Comparison of ENCODE assay signal across 23 mouse cellular contexts in the genomic region with DNA sequence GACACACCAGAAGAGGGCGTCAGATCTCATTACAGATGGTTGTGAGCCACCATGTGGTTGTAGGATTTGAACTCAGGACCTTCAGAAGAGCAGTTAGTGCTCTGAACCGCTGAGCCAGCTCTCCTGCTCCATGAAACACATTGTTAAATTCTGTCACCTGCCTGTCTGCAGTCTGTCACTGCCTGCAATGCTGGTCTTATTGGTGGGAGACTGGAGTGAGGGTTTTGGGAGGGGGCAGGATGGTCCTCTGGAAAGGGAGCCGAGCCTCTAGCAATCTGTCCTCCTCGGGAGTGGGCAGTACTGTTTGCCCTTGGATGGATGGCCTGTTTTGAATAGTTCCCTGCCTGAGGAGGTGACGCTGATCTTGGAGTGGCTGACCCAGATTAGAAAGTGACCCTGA. TPM values are rescaled to one million over a fixed set of nuclear protein-coding genes. Genes with fewer than 3 reads are reported as not detected.
DNase-seq lines count a peak whose midpoint lies in the region; ATAC-seq lines count a peak whose summit lies in the region.
"Had no signal": no experiment of that assay in that cellular context is flagged by ENCODE, and none has a peak within 500 bp of the region (broad histone marks: within the 10 kb centered on the region; RNA-seq: fewer than 3 reads in every experiment).

No protein-coding gene starts in this region.

- H3K4me3 ChIP-seq in heart, embryonic 14.5 days (ENCODE audit: control insufficient read depth in 1 of 2, insufficient read depth in 1 of 2, low read depth in 1 of 2, low read length in 2 of 2) = no peak overlapping the region
- H3K4me3 ChIP-seq: forebrain, embryonic 10.5 days; hindbrain, embryonic 10.5 days; liver, embryonic 13.5 days; stomach, embryonic 15.5 days had no signal

- H3K27me3 ChIP-seq in heart, embryonic 14.5 days (ENCODE audit: control insufficient read depth, insufficient read depth, low read length) = no peaks in the 10 kb centered on the region
- H3K27me3 ChIP-seq: liver, embryonic 13.5 days; stomach, embryonic 15.5 days had no signal

- peaks cover 25 to 48% of the 10 kb centered on the region in 2 experiments for H3K4me1 ChIP-seq in heart, embryonic 14.5 days (ENCODE audit: control insufficient read depth in 2 of 2, insufficient read depth in 2 of 2, low read length in 2 of 2)
- H3K4me1 ChIP-seq: forebrain, embryonic 10.5 days; hindbrain, embryonic 10.5 days; liver, embryonic 13.5 days; stomach, embryonic 15.5 days had no signal

- no peak for ATAC-seq in heart, embryonic 14.5 days (ENCODE audit: insufficient number of reproducible peaks, insufficient read depth, low FRiP score, low read depth)
- ATAC-seq: CD4-positive, CD25-positive, alpha-beta regulatory T cell, adult 4 months; forebrain, postnatal 0 days; intestine, postnatal 0 days had no signal

- H3K9ac ChIP-seq in heart, embryonic 14.5 days (ENCODE audit: low read length) = 0 out of 2 replicates have a peak overlapping the region, but pooled peaks have one; percentile 47
- H3K9ac ChIP-seq: forebrain, postnatal 0 days; liver, embryonic 13.5 days; stomach, embryonic 15.5 days had no signal

- peaks cover 80% of the 10 kb centered on the region for H3K36me3 ChIP-seq in heart, embryonic 14.5 days (ENCODE audit: control insufficient read depth, insufficient read depth, low read length)

- peak overlapping the region; percentile 28 to 86; a peak in 2 of 4 replicates for H3K27ac ChIP-seq in heart, embryonic 14.5 days (replicated peaks in 1 of 2; ENCODE audit: control insufficient read depth in 1 of 2, insufficient read depth in 1 of 2, low read depth in 2 of 2, low read length in 2 of 2)
- H3K27ac ChIP-seq: forebrain, embryonic 10.5 days; hindbrain, embryonic 10.5 days; liver, embryonic 13.5 days; stomach, embryonic 15.5 days had no signal

- intact Hi-C loops in heart, postnatal 36 days (cut with DNase I) = loop anchor here (5.0 kb wide), 1 partner anchor 38 kb away; the partner anchor contains the start of gene Fam78a

- H3K9me3 ChIP-seq in heart, embryonic 14.5 days (ENCODE audit: control insufficient read depth, low read length) = no peaks in the 10 kb centered on the region
- H3K9me3 ChIP-seq: forebrain, embryonic 10.5 days; hindbrain, embryonic 10.5 days; liver, embryonic 13.5 days; stomach, embryonic 15.5 days had no signal

- DNase-seq in heart, adult 11 months = peak; percentile 86
- DNase-seq in heart, postnatal 36 days = no peak
- no peak for DNase-seq in heart, adult 8-10 months (ENCODE audit: low spot score)
- peak; percentile 46 for DNase-seq in ovary, postnatal 36 days (ENCODE audit: low spot score)
- DNase-seq in ovary, postnatal 14 days (ENCODE audit: low spot score) = no peak
- DNase-seq in naive thymus-derived CD4-positive, alpha-beta T cell, adult 2 months (ENCODE audit: low read depth) = peak; percentile 22
- DNase-seq: cerebellum, adult 18-20 months; cerebellum, postnatal 14 days; forebrain, postnatal 0 days; gastrocnemius, postnatal 25 days; kidney, postnatal 25 days; liver, embryonic 13.5 days; lung, adult 2 months; lung, postnatal 14 days; thymus, adult 18-20 months had no signal

- WGBS in heart, embryonic 14.5 days = 45% methylated on average over 5 of the region's 5 CpGs

- no peak overlapping the region for H3K4me2 ChIP-seq in heart, embryonic 14.5 days (ENCODE audit: low read length)
- H3K4me2 ChIP-seq: liver, embryonic 13.5 days; midbrain, embryonic 11.5 days; stomach, embryonic 15.5 days had no signal

RNA-seq across cellular contexts. Expression of gene Fam78a, which starts 40.8 kb away (rescaled TPM):
- 10 to 100 TPM; 14.3 to 15.8 TPM for total RNA-seq in heart, postnatal 36 days (2021)
- 29.0 and 33.7 TPM in 2 replicates for polyA plus RNA-seq in heart, embryonic 14.5 days (2014; fragmentation: Nextera tagmentation; extraction: Ambion mirVana)
- 10 to 100 TPM; 12.7 to 26.1 (median 16.3) TPM for total RNA-seq in heart, adult 8-10 months (2022)

RNA-seq across cellular contexts. Expression of gene Plpp7, which starts 51.5 kb away (rescaled TPM):
- 10 to 100 TPM; 24.7 to 32.1 TPM for total RNA-seq in heart, postnatal 36 days (2021)
- polyA plus RNA-seq in heart, embryonic 14.5 days (2014; fragmentation: Nextera tagmentation; extraction: Ambion mirVana) = 13.3 and 13.6 TPM in 2 replicates
- total RNA-seq in heart, adult 8-10 months (2022) = 10 to 100 TPM; 34.7 to 48.9 (median 42.6) TPM
- total RNA-seq: neutrophil, adult 5-6 weeks had no signal
- polyA plus RNA-seq: CD4-positive, CD25-positive, alpha-beta regulatory T cell, adult 4 months had no signal

Comparison
In these comparisons a context has a peak if more than half of its experiments do, and no peak if none do; other contexts are left out.
1. DNase-seq: peak in heart, adult 11 months (single experiment), ovary, postnatal 36 days (single experiment) and naive thymus-derived CD4-positive, alpha-beta T cell, adult 2 months (single experiment); none in heart, postnatal 36 days (0 of 2), heart, adult 8-10 months (single experiment) and ovary, postnatal 14 days (single experiment).